Mouse (Mus musculus): ENCODE results near the gene Txnrd3. TPM values are rescaled to one million over a fixed set of nuclear protein-coding genes. Genes with fewer than 3 reads are reported as not detected.

Gene Txnrd3
- total and polyA plus RNA-seq, 3 experiments, result 6.1 to 8.6 (median 8.0) TPM

Other genes starting within 250 kb of the Txnrd3 start
- gene Chchd6, start 48.3 kb upstream of the Txnrd3 start, total RNA-seq (2012; rRNA removed), result 32.0 and 41.5 TPM in 2 replicates
- gene Chchd6, start 48.3 kb upstream of the Txnrd3 start, total RNA-seq (2014; rRNA removed), result 32.4 and 33.3 TPM in 2 replicates
- 41.3 and 41.7 TPM in 2 replicates for gene Chchd6, start 48.3 kb upstream of the Txnrd3 start, polyA plus RNA-seq (2012; ENCODE audit: insufficient read length, low read depth)
- gene Vmn1r40, start 63.6 kb downstream of the Txnrd3 start, total RNA-seq (2012; rRNA removed), result not detected in 2 replicates
- not detected in 2 replicates for gene Vmn1r40, start 63.6 kb downstream of the Txnrd3 start, total RNA-seq (2014; rRNA removed)
- not detected in 2 replicates for gene Vmn1r40, start 63.6 kb downstream of the Txnrd3 start, polyA plus RNA-seq (2012; ENCODE audit: insufficient read length, low read depth)
- gene Vmn1r41, start 96.8 kb downstream of the Txnrd3 start, total RNA-seq (2012; rRNA removed), result not detected in 2 replicates
- not detected in 2 replicates for gene Vmn1r41, start 96.8 kb downstream of the Txnrd3 start, total RNA-seq (2014; rRNA removed)
- gene Vmn1r41, start 96.8 kb downstream of the Txnrd3 start, polyA plus RNA-seq (2012; ENCODE audit: insufficient read length, low read depth), result not detected in 2 replicates
- gene Vmn1r42, start 232.4 kb downstream of the Txnrd3 start, total RNA-seq (2012; rRNA removed), result not detected in 2 replicates
- gene Vmn1r42, start 232.4 kb downstream of the Txnrd3 start, total RNA-seq (2014; rRNA removed), result not detected in 2 replicates
- not detected in 2 replicates for gene Vmn1r42, start 232.4 kb downstream of the Txnrd3 start, polyA plus RNA-seq (2012; ENCODE audit: insufficient read length, low read depth)
- 0.08 TPM in 2 replicates for gene Vmn1r43, start 232.4 kb downstream of the Txnrd3 start, total RNA-seq (2012; rRNA removed)
- 0.01 TPM in 1 of 2 replicates, not detected in the other for gene Vmn1r43, start 232.4 kb downstream of the Txnrd3 start, total RNA-seq (2014; rRNA removed)
- 0.03 and 0.04 TPM in 2 replicates for gene Vmn1r43, start 232.4 kb downstream of the Txnrd3 start, polyA plus RNA-seq (2012; ENCODE audit: insufficient read length, low read depth)
- gene Vmn1r44, start 239.7 kb downstream of the Txnrd3 start, total RNA-seq (2012; rRNA removed), result not detected in 2 replicates
- gene Vmn1r44, start 239.7 kb downstream of the Txnrd3 start, total RNA-seq (2014; rRNA removed), result not detected in 2 replicates
- gene Vmn1r44, start 239.7 kb downstream of the Txnrd3 start, polyA plus RNA-seq (2012; ENCODE audit: insufficient read length, low read depth), result not detected in 2 replicates

All from CH12.LX (cell line).